Mouse (Mus musculus) neural tube, embryonic 11.5 days (tissue): ENCODE data around the gene Slc25a25. TPM values are rescaled to one million over a fixed set of nuclear protein-coding genes. Genes with fewer than 3 reads are reported as not detected.

ENCODE experiments used
- ATAC-seq: fragments of 200-750 bp; cut with Nextera tagmentation; 2 replicates; pipeline ENCODE4 v1.8.0; 2017; ENCODE audit warnings: moderate number of reproducible peaks, mild to moderate bottlenecking, moderate TSS enrichment, moderate library complexity; ENCODE audit not compliant: insufficient read depth, low FRiP score, low TSS enrichment
- DNase-seq: peaks from one replicate; pipeline ENCODE4 v3.0.0-alpha.2; 2015; ENCODE audit warnings: low spot score
- H3K27ac ChIP-seq: fragments of 300-500 bp; sonication (generic); 2 replicates; pipeline ENCODE4 v1.5.1; 2014; ENCODE audit warnings: low read depth, mild to moderate bottlenecking, low read length
- H3K27me3 ChIP-seq: fragments of 300-500 bp; sonication (generic); 2 replicates; pipeline ENCODE4 v1.6.1; 2014; ENCODE audit warnings: mild to moderate bottlenecking, low read length, mixed read lengths; ENCODE audit not compliant: control insufficient read depth, insufficient read depth
- H3K36me3 ChIP-seq: fragments of 300-500 bp; sonication (generic); 2 replicates; pipeline ENCODE4 v1.6.1; 2014; ENCODE audit warnings: mild to moderate bottlenecking, low read length, moderate library complexity, mixed read lengths; ENCODE audit not compliant: control insufficient read depth, insufficient read depth
- H3K4me1 ChIP-seq: fragments of 300-500 bp; sonication (generic); 2 replicates; pipeline ENCODE4 v1.6.1; 2014; ENCODE audit warnings: low read length, mixed read lengths; ENCODE audit not compliant: control insufficient read depth, insufficient read depth
- H3K4me2 ChIP-seq: fragments of 300-500 bp; sonication (generic); 2 replicates; pipeline ENCODE4 v1.6.1; 2014; ENCODE audit warnings: low read depth, mild to moderate bottlenecking, moderate library complexity
- H3K4me3 ChIP-seq: fragments of 300-500 bp; sonication (generic); 2 replicates; pipeline ENCODE4 v1.5.1; 2014; ENCODE audit warnings: low read depth, low read length
- H3K9ac ChIP-seq: fragments of 300-500 bp; sonication (generic); 2 replicates; pipeline ENCODE4 v1.6.1; 2014; ENCODE audit warnings: mild to moderate bottlenecking, low read length
- H3K9me3 ChIP-seq: fragments of 300-500 bp; sonication (generic); 2 replicates; pipeline ENCODE4 v1.6.1; 2016; ENCODE audit warnings: low read length; ENCODE audit not compliant: control insufficient read depth
- WGBS: fragments of 180-500 bp; shearing (Covaris S2); extraction: QIAGEN DNeasy Blood & Tissue Kit; methylation state at CpG from one replicate; pipeline ENCODE4 v1.1.7; 2014; 5-methylcytosine and 5-hydroxymethylcytosine counted together
- polyA plus RNA-seq: library from polyadenylated mRNA; unstranded; fragments of >200 nt; fragmentation: Nextera tagmentation; extraction: Ambion mirVana; gene quantifications from 2 replicates; pipeline ENCODE4 v1.2.1, GENCODE M21; 2014

The Slc25a25 gene
- polyA plus RNA-seq, 1 experiment from 2014 or later: 33.5 TPM

DNA sequence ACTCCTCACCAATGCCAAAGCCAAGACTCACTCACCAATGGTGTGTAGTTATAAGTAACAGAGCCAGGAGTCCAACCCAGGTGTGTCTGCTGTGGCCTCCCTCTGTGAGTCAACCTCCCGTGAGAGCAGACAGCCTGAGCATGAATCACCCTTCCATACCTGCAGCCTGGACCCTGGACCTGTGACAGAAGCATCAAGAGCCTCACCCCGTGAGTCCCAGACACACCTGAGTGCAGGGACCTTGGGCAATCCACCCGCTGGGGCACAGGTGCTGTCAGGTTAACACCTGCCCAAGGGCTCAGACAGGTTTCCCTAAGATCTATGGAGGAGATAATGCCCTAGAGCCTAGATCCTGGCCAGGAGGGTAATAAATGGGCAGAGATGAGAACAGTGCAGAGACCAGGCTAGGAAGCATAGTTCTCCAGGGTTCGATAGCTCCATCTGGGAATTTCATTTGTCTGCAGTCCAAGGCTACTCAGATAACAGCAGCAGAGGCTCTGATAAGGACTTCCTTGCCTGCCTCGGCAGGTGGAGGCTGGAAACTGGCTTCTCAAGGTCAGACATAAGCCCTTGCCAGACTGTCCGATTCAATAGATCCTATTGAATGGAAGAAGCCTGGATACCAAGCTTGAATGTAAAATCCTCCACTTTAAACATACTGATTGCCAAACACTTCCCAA, 19.9 kb upstream of the Slc25a25 start:
- DNase-seq (no peak), ATAC-seq (no peak)
- H3K4me1 ChIP-seq: no peaks in the 10 kb centered on the region
- 89% methylated on average over 6 of the region's 6 CpGs for WGBS
- H3K4me2 ChIP-seq: no peak overlapping the region
- no peaks in the 10 kb centered on the region for H3K36me3 ChIP-seq
- H3K9me3 ChIP-seq: no peaks in the 10 kb centered on the region
- no peaks in the 10 kb centered on the region for H3K27me3 ChIP-seq
- no peak overlapping the region for H3K9ac ChIP-seq
- no peak overlapping the region for H3K4me3 ChIP-seq
- no peak overlapping the region for H3K27ac ChIP-seq

DNA sequence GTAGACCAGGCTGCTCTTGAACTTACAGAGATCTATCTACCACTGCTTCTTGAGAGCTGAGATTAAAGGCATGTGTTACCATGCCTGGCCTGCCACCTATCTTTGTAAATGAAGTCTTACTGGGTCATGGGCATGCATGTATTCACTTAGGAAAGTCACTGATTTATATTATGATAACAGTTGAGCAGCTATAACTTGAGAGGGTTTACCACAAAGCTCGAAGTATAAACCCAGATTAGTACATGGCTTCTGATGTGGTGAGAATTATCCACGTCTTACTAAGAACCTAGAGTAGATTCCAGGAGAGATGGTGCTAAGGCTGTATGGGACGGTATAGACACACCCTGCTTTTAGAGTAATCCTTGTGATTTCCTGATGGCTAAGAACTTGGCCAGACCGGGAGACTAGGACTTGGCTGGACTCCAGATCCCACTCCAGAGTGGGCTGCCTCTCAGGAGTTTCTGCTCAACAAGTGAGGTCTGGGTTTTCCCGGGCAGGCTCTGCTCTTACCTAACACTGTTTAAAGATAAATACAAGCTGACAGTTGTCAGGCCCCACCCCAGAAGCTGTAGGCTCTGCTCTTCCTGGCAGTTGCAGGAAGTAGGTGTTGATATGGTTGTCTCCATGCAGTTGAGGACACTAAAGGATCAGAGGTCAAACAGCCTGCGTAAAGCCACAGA, 13.1 kb upstream of the Slc25a25 start:
- 81% methylated on average over 6 of the region's 6 CpGs for WGBS
- DNase-seq (no peak), ATAC-seq (no peak)
- H3K9me3 ChIP-seq: no peaks in the 10 kb centered on the region
- H3K4me2 ChIP-seq: no peak overlapping the region
- H3K9ac ChIP-seq: no peak overlapping the region
- H3K36me3 ChIP-seq: no peaks in the 10 kb centered on the region
- H3K4me1 ChIP-seq: no peaks in the 10 kb centered on the region
- no peak overlapping the region for H3K27ac ChIP-seq
- no peaks in the 10 kb centered on the region for H3K27me3 ChIP-seq
- H3K4me3 ChIP-seq: no peak overlapping the region

- no peak for DNase-seq
- WGBS: 80% methylated on average over 2 of the region's 2 CpGs
- Histone ChIP-seq H3K9me3 (no peaks in the 10 kb centered on the region), H3K27me3 (no peaks in the 10 kb centered on the region), H3K4me1 (no peaks in the 10 kb centered on the region), H3K4me3 (no peak overlapping the region), H3K9ac (no peak overlapping the region), H3K27ac (no peak overlapping the region), H3K4me2 (no peak overlapping the region), H3K36me3 (no peaks in the 10 kb centered on the region)
- ATAC-seq: no peak
Measured at GRCm38 (mm10) chr2:32463773-32464172, 12.5 kb upstream of the Slc25a25 start.

DNA sequence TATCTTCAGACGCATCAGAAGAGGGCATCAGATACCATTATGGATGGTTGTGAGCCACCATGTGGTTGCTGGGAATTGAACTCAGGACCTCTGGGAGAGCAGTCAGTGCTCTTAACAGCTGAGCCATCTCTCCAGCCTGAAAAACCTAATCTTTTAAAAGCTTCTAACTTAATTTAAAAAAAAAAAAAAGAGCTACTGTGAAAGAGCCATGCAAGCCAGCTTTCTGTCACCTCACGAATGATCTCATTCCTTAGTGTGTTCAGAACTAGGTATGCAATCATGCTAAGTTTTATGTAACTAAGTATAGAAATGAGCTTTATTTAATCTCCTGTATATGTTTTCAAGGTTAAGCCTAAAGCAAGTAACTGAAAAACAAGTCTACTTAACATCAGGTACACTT, 8.4 kb upstream of the Slc25a25 start:
- Histone ChIP-seq H3K4me2 (no peak overlapping the region), H3K4me1 (no peaks in the 10 kb centered on the region), H3K4me3 (no peak overlapping the region), H3K27ac (no peak overlapping the region), H3K36me3 (no peaks in the 10 kb centered on the region), H3K9me3 (no peaks in the 10 kb centered on the region), H3K27me3 (no peaks in the 10 kb centered on the region), H3K9ac (no peak overlapping the region)
- WGBS: 97% methylated on average over 2 of the region's 2 CpGs
- ATAC-seq: no peak
- no peak for DNase-seq

- Histone ChIP-seq H3K9ac (no peak overlapping the region), H3K9me3 (no peaks in the 10 kb centered on the region), H3K27ac (no peak overlapping the region), H3K36me3 (no peaks in the 10 kb centered on the region), H3K4me3 (no peak overlapping the region), H3K27me3 (no peaks in the 10 kb centered on the region), H3K4me1 (no peaks in the 10 kb centered on the region), H3K4me2 (no peak overlapping the region)
- 93% methylated on average over 2 of the region's 2 CpGs for WGBS
- DNase-seq (no peak), ATAC-seq (no peak)
Measured at GRCm38 (mm10) chr2:32458300-32458699, 7.1 kb upstream of the Slc25a25 start.

GRCm38 (mm10) chr2:32455101-32455500, 3.9 kb upstream of the Slc25a25 start:
- 90% methylated on average over 8 of the region's 8 CpGs for whole genome bisulfite sequencing

DNA sequence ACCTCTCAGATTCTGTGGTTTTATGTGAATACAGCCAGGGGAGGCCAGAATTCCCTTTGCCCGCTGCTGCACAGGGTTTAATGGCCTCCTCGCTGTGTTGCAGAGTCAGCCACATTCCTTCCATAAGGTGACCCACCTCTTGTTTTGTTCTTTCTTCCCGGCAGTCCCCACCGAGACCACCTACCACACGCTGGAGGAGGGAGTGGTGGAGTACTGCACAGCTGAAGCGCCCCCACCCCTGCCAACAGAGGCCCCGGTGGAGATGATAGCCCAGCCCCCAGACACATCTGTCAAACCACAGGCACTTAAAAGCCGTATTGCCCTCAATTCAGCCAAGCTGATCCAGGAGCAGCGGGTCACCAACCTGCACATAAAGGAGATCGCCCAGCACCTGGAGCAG, 3.4 kb upstream of the Slc25a25 start:
- H3K36me3 ChIP-seq: no peaks in the 10 kb centered on the region
- H3K9me3 ChIP-seq: no peaks in the 10 kb centered on the region
- ATAC-seq (no peak), DNase-seq (no peak)
- no peak overlapping the region for H3K4me2 ChIP-seq
- no peak overlapping the region for H3K9ac ChIP-seq
- no peak overlapping the region for H3K27ac ChIP-seq
- 74% methylated on average over 10 of the region's 10 CpGs for WGBS
- H3K4me3 ChIP-seq: no peak overlapping the region
- peaks cover 8% of the 10 kb centered on the region for H3K4me1 ChIP-seq
- H3K27me3 ChIP-seq: no peaks in the 10 kb centered on the region

More at GRCm38 (mm10) chr2:32455101-32455500, 3.9 kb upstream of the Slc25a25 start:
- no peak overlapping the region for H3K4me3 ChIP-seq
- H3K9me3 ChIP-seq: no peaks in the 10 kb centered on the region
- DNase-seq (no peak), ATAC-seq (no peak)
- H3K4me1 ChIP-seq: peaks cover 4% of the 10 kb centered on the region
- H3K36me3 ChIP-seq: no peaks in the 10 kb centered on the region
- H3K27ac ChIP-seq: no peak overlapping the region
- H3K27me3 ChIP-seq: no peaks in the 10 kb centered on the region
- H3K4me2 ChIP-seq: no peak overlapping the region
- H3K9ac ChIP-seq: no peak overlapping the region

DNA sequence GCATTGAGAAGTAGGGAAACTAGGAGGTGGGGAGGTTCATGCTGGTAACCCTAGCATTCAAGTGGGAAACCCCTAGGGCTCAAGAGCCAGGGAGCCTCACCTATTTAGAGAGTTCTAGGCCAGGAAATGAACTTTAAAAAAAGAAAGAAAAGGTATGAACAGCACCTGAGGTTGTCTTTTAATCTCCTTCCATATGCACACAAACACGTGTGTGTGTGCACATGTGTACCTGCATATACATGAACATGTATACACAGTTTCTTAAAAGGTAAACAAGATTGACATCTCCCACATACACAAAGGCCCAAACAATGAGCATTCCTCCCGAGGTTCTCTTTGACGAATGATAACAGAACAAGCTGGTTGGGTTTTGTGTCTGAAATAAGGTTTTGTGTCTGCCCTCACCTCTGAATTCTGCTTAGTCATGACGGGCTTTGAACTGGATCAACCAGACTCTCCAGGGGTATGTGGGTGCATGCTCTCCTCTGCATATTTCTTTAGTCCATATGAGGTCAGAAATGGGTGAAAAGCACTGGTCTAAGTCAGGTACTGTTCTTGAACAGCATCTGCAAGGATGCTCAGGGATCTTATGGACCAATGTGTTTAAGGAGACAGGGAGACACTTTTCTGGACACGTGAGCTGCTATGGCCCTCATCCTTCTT, 2.5 kb upstream of the Slc25a25 start:
- Histone ChIP-seq H3K36me3 (no peaks in the 10 kb centered on the region), H3K27ac (no peak overlapping the region), H3K9me3 (no peaks in the 10 kb centered on the region), H3K9ac (no peak overlapping the region), H3K4me1 (peaks cover 8% of the 10 kb centered on the region), H3K4me2 (no peak overlapping the region), H3K27me3 (no peaks in the 10 kb centered on the region), H3K4me3 (no peak overlapping the region)
- DNase-seq: no peak
- no peak for ATAC-seq
- 89% methylated on average over 5 of the region's 5 CpGs for WGBS
